Mouse (Mus musculus) hindbrain, embryonic 16.5 days (tissue): ENCODE data around the gene Macrod2. TPM values are rescaled to one million over a fixed set of nuclear protein-coding genes. Genes with fewer than 3 reads are reported as not detected.

Experiments used
- ATAC-seq: fragments of 200-750 bp; cut with Nextera tagmentation; 2 replicates; pipeline ENCODE4 v1.8.0; 2017; ENCODE audit warnings: moderate TSS enrichment, moderate library complexity
- H3K27ac ChIP-seq: fragments of 300-500 bp; sonication (generic); 2 replicates; pipeline ENCODE4 v1.5.1; 2014; ENCODE audit warnings: low read depth, mild to moderate bottlenecking, control low read depth, low read length, moderate library complexity
- H3K27me3 ChIP-seq: fragments of 300-500 bp; sonication (generic); replicated peaks from 2 replicates; pipeline ENCODE4 v1.6.1; 2014; ENCODE audit warnings: low read length; ENCODE audit not compliant: control insufficient read depth, insufficient read depth
- H3K36me3 ChIP-seq: fragments of 300-500 bp; sonication (generic); 2 replicates; pipeline ENCODE4 v1.6.1; 2014; ENCODE audit warnings: mild to moderate bottlenecking, low read length, moderate library complexity, mixed read lengths; ENCODE audit not compliant: control insufficient read depth, insufficient read depth
- H3K4me1 ChIP-seq: fragments of 300-500 bp; sonication (generic); 2 replicates; pipeline ENCODE4 v1.6.1; 2014; ENCODE audit warnings: low read depth, low read length; ENCODE audit not compliant: control insufficient read depth, insufficient read depth
- H3K4me2 ChIP-seq: fragments of 300-500 bp; sonication (generic); 2 replicates; pipeline ENCODE4 v1.6.1; 2014; ENCODE audit warnings: mild to moderate bottlenecking, low read length, control low read depth, moderate library complexity
- H3K4me3 ChIP-seq: fragments of 300-500 bp; sonication (generic); 2 replicates; pipeline ENCODE4 v1.5.1; 2014; ENCODE audit warnings: mild to moderate bottlenecking, low read length, control low read depth, moderate library complexity
- H3K9ac ChIP-seq: fragments of 300-500 bp; sonication (generic); 2 replicates; pipeline ENCODE4 v1.6.1; 2014; ENCODE audit warnings: low read depth, mild to moderate bottlenecking, control low read depth, low read length, moderate library complexity
- H3K9me3 ChIP-seq: fragments of 300-500 bp; sonication (generic); 2 replicates; pipeline ENCODE4 v1.6.1; 2014; ENCODE audit warnings: mild to moderate bottlenecking, low read length, moderate library complexity; ENCODE audit not compliant: control insufficient read depth
- WGBS: fragments of 180-500 bp; shearing (Covaris S2); extraction: QIAGEN DNeasy Blood & Tissue Kit; methylation state at CpG from one replicate; pipeline ENCODE4 v1.1.7; 2014; 5-methylcytosine and 5-hydroxymethylcytosine counted together
- polyA plus RNA-seq: library from polyadenylated mRNA; unstranded; fragments of >200 nt; fragmentation: Nextera tagmentation; extraction: Ambion mirVana; gene quantifications from 2 replicates; pipeline ENCODE4 v1.2.1, GENCODE M21; 2015

The Macrod2 gene
- polyA plus RNA-seq, 1 experiment from 2014 or later, result 85.4 TPM

GRCm38 (mm10) chr2:141301030-141301429, 905.9 kb downstream of the Macrod2 start:
- WGBS, result 94% methylated on average over 2 of the region's 2 CpGs
- no peak overlapping the region for H3K9ac ChIP-seq
- H3K4me3 ChIP-seq, result no peak overlapping the region
- H3K9me3 ChIP-seq, result no peaks in the 10 kb centered on the region
- no peak overlapping the region for H3K4me2 ChIP-seq
- no peak overlapping the region for H3K27ac ChIP-seq
- no peaks in the 10 kb centered on the region for H3K4me1 ChIP-seq
- no peaks in the 10 kb centered on the region for H3K27me3 ChIP-seq
- ATAC-seq, result no peak
- no peaks in the 10 kb centered on the region for H3K36me3 ChIP-seq

- no peak for ATAC-seq
- WGBS, result 84% methylated on average over 3 of the region's 3 CpGs
- Histone ChIP-seq H3K27me3 (no peaks in the 10 kb centered on the region), H3K36me3 (no peaks in the 10 kb centered on the region), H3K4me2 (no peak overlapping the region), H3K4me3 (no peak overlapping the region), H3K4me1 (no peaks in the 10 kb centered on the region), H3K9ac (no peak overlapping the region), H3K27ac (no peak overlapping the region), H3K9me3 (no peaks in the 10 kb centered on the region)
Measured at GRCm38 (mm10) chr2:141308406-141308805, 913.3 kb downstream of the Macrod2 start.

- H3K27ac ChIP-seq, result no peak overlapping the region
- no peaks in the 10 kb centered on the region for H3K4me1 ChIP-seq
- no peak overlapping the region for H3K4me3 ChIP-seq
- WGBS, result 22% methylated on average over 10 of the region's 10 CpGs
- peak; percentile 69 for ATAC-seq
- H3K36me3 ChIP-seq, result no peaks in the 10 kb centered on the region
- no peaks in the 10 kb centered on the region for H3K27me3 ChIP-seq
- H3K9ac ChIP-seq, result no peak overlapping the region
- H3K4me2 ChIP-seq, result no peak overlapping the region
- H3K9me3 ChIP-seq, result no peaks in the 10 kb centered on the region
Measured at GRCm38 (mm10) chr2:141312136-141312948, 917.2 kb downstream of the Macrod2 start.

- no peak overlapping the region for H3K9ac ChIP-seq
- H3K4me3 ChIP-seq, result no peak overlapping the region
- no peak overlapping the region for H3K27ac ChIP-seq
- no peaks in the 10 kb centered on the region for H3K9me3 ChIP-seq
- H3K4me1 ChIP-seq, result no peaks in the 10 kb centered on the region
- H3K36me3 ChIP-seq, result no peaks in the 10 kb centered on the region
- no peak for ATAC-seq
- no peaks in the 10 kb centered on the region for H3K27me3 ChIP-seq
- H3K4me2 ChIP-seq, result no peak overlapping the region
- 96% methylated on average over 3 of the region's 3 CpGs for WGBS
Measured at GRCm38 (mm10) chr2:141315349-141315748, 920.2 kb downstream of the Macrod2 start.

GRCm38 (mm10) chr2:141323956-141324460, 928.9 kb downstream of the Macrod2 start:
- Histone ChIP-seq H3K9ac (no peak overlapping the region), H3K4me3 (no peak overlapping the region), H3K27ac (no peak overlapping the region), H3K27me3 (no peaks in the 10 kb centered on the region), H3K4me2 (no peak overlapping the region), H3K36me3 (no peaks in the 10 kb centered on the region), H3K4me1 (no peaks in the 10 kb centered on the region), H3K9me3 (no peaks in the 10 kb centered on the region)
- WGBS, result 57% methylated on average over 7 of the region's 7 CpGs
- peak; percentile 50; the same call in 1 of the 2 replicates for ATAC-seq

GRCm38 (mm10) chr2:141327296-141327695, 932.2 kb downstream of the Macrod2 start:
- Histone ChIP-seq H3K9ac (no peak overlapping the region), H3K27ac (no peak overlapping the region), H3K9me3 (no peaks in the 10 kb centered on the region), H3K4me2 (no peak overlapping the region), H3K36me3 (no peaks in the 10 kb centered on the region), H3K4me3 (no peak overlapping the region), H3K27me3 (no peaks in the 10 kb centered on the region), H3K4me1 (no peaks in the 10 kb centered on the region)
- ATAC-seq, result no peak
- WGBS, result 69% methylated on average over 6 of the region's 6 CpGs

- no peak overlapping the region for H3K27ac ChIP-seq
- no peak overlapping the region for H3K4me3 ChIP-seq
- H3K27me3 ChIP-seq, result no peaks in the 10 kb centered on the region
- 73% methylated on average over 3 of the region's 3 CpGs for WGBS
- H3K4me2 ChIP-seq, result no peak overlapping the region
- H3K9ac ChIP-seq, result no peak overlapping the region
- H3K9me3 ChIP-seq, result no peaks in the 10 kb centered on the region
- no peaks in the 10 kb centered on the region for H3K4me1 ChIP-seq
- no peaks in the 10 kb centered on the region for H3K36me3 ChIP-seq
- no peak for ATAC-seq
Measured at GRCm38 (mm10) chr2:141337708-141338107, 942.6 kb downstream of the Macrod2 start.

GRCm38 (mm10) chr2:141343988-141344535, 949.0 kb downstream of the Macrod2 start:
- Histone ChIP-seq H3K9me3 (no peaks in the 10 kb centered on the region), H3K27me3 (no peaks in the 10 kb centered on the region), H3K27ac (no peak overlapping the region), H3K4me3 (no peak overlapping the region), H3K4me2 (no peak overlapping the region), H3K9ac (no peak overlapping the region), H3K36me3 (no peaks in the 10 kb centered on the region), H3K4me1 (no peaks in the 10 kb centered on the region)
- no peak for ATAC-seq
- WGBS, result 55% methylated on average over 10 of the region's 10 CpGs

- Histone ChIP-seq H3K9me3 (no peaks in the 10 kb centered on the region), H3K4me1 (no peaks in the 10 kb centered on the region), H3K4me3 (no peak overlapping the region), H3K27me3 (no peaks in the 10 kb centered on the region), H3K9ac (no peak overlapping the region), H3K27ac (no peak overlapping the region), H3K4me2 (no peak overlapping the region), H3K36me3 (no peaks in the 10 kb centered on the region)
- 67% methylated on average over 2 of the region's 2 CpGs for WGBS
- ATAC-seq, result no peak
Measured at GRCm38 (mm10) chr2:141352623-141353022, 957.5 kb downstream of the Macrod2 start.
